Mouse (Mus musculus): ENCODE measurements at regions not wholly inside any gene's neighbourhood (a gene's known extent, or its start where the extent isn't known, plus 50 kb on each side); places are given as distances from the start of the nearest gene placed in this dataset.

DNA sequence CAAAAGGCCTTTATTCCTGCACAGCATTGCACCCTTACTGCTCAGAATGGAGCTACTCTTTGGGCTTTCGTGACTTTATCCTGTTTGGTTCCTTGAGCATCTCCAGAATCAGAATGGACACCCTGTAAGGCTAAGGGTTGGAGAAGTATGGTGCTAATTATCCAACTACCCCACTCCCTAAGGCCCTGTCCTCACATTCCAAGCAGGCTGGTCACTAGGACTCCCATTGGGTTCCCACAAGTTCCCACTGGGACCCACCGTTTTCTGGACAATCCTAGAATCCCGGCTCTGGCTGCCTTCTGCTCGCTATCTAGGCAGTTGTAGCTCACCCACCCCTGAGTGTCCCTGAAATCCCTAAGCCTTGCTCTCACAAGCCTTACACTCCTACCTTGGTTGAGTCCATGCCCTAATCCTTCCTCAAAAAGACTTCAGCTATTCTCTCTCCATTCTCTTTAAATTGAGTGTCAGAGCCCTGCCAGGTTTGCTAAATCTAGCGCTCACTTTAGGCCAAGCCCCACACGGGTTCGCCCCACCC, 146.1 kb downstream of the Efcab1 start:
- no peak for DNase-seq (ENCODE audit: low read depth, low spot score)

DNA sequence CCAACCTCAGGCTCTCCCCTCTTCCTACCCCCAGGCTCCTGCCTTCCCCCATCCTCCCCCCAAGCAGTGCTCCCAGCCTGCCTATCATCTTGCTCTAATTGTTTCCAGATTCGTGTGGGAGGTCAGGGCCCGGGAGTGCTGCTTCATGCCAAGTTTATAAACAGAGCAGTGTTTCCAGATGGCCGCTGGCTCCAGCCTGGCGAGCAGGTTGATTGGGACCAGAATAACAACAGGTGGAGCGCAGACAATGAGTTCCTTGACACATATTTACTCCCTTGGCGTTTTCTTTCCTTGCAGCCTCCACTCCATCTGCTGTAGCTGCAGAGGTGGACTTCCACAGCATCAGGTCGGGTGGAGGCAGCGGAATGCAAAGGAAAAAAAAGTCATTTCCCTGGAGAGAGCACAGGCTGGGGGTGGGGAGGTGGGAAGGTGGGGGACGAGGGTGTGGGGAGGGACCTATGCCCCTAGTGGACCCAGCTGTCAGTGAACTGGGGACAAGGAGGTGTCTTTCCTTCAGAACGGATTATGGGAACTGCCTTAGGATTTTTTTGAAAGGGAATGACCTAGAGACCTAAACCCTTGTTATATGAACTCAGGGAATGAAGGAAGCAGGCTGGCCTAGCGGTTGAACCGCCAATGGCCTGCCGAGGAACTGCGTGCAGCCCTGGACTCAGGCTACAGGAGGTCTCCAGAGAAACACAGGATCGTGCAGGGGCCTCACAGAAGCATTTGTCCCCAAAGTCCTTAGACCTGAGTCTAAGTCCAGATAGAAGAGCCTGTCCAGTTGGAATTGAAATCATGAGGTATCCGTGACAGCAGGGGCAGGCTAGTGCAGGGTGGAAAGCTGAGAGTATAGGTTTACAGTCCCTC, 146.8 kb downstream of the Efcab1 start:
- peak; percentile 38 for DNase-seq (ENCODE audit: low read depth, low spot score)

DNA sequence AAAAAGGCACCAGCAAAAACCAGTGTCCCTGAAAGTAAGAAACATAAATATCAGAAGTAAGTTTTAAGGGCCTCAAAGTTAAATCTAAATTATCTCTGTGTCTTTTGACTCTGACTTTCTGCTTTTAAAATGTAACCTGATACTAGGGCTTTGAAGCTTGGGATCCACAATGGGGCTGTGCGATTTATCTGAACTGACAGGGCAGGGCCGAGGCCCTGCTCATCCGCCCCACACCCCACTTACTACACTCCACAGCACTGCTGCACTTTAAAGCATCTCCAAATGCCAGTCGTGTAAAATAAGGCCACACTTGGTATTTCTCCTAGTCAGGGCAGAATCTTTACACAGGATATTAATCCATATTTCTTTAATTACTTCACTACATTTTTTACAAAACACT, 147.4 kb downstream of the Efcab1 start:
- peak; percentile 14 for DNase-seq (ENCODE audit: low read depth, low spot score)

DNA sequence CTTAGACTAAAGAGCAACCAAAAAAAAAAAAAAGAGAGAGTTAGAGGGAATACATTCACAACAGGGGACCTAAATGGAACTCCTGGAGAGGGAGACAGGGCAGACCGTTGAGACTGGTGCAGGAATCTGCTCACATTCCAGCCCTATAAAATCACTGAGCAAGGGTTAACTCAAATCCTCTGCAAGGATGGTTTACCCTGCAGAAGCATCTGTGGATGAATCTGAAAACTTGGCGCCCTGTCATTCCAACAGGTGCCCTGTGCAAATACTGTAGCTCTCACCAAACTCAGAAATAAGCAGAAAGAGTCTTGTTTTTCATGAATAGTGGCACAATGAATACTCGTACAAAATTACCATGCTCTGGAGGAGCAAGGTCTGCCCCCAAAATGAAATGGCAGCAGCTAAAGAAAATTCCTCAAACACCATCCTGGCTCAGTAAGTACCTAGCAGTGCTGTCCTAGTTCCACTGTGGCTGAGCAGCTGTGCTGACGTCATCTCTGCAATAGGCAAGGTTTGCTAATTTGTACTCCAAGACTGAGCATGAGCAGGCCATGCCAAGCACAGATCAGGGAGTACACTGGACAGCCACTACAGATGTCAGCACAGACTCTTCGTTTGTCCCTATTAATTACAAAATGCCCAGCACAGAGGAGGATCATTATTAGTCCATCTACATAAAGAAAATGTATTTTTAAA, 148.0 kb downstream of the Efcab1 start:
- DNase-seq (ENCODE audit: low read depth, low spot score) = no peak

DNA sequence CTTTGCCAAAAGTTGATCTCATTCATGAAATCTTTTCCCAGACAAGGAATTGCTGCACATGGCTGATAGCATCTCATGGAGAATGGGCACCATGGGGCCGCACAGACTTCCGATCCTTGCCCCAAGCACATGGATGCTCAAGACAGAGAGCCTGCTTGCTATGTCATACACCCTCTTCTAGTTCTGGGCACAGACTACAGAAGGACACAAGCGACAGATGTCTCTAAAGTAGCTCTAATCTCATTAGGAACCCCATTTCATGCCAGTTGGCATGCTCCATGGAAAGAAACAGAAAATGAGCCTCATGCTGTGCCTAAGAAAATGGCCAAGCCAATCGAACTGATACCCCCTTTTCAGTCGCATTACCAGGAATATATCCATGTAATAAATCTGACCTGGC, 149.3 kb downstream of the Efcab1 start:
- DNase-seq (ENCODE audit: low read depth, low spot score) = no peak

DNA sequence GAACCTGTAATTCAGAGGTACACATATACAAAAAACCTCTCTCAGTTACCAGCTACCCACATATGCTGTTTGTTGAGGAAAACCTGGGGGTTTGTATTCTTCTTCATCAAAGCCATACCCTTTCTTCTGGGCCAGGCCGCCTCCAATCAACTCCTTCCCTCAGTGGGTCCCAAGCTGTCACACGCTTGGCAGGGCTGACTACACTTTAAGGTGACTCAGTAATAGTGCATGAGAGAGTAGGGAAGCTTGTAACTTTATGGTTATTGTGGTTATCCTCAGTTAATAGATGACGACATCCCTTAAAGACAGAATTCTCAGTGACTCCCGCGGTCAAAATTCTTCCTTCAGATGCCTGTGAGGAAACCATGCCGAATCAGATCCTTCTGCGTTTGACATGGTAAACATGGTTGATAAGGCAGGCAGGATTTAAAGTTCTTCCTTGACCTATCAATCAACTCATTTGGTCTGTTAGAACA, 164.1 kb downstream of the Efcab1 start:
- DNase-seq (ENCODE audit: low read depth, low spot score) = no peak

DNA sequence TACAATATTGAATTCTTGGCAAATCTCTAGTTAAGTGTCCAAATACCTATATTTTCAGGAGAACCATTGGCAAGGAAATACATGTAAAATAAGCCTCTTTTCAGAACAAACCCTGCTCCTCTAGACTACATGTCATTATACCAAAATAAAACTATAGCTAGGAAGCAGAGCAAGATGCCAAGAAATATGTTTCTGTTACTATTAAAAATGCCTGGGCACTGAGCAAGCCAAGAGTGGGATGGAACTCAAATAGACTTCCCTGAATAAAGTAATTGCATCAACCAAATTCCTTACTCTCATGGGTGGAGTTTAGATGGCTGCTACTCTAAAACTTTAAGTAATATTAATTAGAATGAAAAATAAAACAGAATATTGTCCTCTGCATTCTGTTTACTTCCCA, 168.0 kb downstream of the Efcab1 start:
- DNase-seq (ENCODE audit: low read depth, low spot score) = no peak

DNA sequence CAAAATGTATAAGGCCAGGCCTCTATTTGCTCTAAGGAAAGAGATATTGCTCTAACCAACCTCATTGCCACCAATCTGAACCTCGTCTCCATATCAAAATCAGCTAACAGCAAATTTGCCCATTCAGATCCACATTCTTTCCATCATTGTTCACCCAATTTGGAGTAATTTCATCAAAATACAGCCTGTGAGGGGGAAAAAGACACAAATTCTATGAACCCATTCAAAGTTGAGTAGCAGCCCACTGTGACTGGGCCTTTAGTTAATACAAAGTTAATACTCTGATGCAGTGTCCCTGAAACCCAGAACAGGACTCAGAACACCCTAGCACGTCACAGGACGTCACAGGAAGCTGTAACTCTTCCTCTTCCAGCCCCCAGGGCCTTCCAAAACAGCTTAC, 177.3 kb downstream of the Efcab1 start:
- DNase-seq (ENCODE audit: low read depth, low spot score) = no peak

DNA sequence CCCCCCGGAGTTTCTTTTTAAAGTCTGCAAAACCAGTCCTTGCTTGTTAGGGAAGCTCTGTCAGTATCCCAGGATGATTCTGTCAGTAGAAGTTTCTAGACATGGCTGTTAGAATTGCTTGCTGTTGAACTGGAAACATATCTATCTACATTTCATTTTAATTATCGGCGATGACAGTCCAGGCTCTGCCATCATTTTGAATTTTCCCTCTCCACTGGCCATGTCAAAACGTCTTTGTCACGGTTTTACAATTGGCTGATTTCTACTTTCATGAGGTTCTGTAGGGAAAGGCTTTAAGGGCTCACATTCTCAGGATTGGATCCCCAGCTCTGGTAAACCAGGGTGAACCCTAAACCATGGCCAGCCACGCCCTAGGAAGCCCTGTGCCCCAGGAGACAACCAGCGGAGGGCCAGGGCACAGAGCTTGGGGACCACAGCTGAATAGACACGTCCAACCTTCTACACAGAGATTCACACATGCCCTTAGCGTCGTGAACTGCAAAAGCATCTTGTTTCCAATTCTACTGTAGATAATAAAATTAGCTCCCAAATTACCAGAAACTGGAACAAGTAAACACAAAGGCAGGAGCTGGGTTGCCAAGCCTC, 177.8 kb downstream of the Efcab1 start:
- no peak for DNase-seq (ENCODE audit: low read depth, low spot score)

DNA sequence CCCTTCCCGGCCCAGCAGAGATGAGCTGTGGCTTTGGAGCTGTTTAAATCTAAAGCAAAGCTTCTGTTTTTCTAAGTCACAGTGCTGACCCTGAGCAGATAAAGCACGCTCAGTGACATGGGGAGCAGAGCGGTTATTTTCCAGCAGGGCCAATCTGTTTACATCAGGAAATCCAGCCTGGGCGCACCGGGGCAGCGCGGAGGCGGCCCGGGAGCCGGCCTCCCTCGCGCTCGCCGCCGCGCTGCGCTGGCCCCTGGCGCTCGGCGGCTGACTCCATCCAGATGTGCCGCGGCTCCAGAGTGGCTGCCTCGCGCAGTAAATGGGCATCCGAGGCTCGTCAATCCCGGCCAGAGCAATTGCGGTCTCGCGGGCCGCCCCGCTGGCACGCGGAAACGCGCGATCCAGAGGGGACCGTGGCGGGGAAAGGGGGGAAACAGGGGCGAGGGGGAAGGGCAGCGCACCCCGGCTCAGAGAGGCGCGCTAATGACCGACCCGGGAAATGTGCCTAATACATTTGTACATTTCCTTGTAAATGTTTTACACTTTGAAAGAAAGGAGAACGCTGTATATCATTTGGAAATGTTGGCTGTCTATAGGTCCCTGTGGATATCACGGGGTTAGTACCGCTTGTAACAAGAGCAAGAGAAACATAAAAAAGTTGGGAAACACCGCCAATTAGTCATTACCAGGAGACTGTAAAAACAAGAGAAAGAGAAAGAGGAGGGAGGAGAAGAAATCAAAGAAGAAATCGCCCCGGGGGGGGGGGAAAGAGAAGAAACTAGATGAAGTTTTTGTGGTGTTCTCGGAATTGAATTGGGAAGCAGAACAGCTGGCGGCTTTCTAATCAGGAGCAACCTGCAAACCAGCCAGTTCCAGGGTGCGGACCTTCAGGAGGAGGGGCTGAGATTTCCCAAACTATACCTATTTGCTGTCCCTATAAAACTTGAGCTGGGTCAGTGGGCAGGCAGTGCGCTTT, 178.6 kb downstream of the Efcab1 start:
- peak; percentile 60 for DNase-seq (ENCODE audit: low read depth, low spot score)

DNA sequence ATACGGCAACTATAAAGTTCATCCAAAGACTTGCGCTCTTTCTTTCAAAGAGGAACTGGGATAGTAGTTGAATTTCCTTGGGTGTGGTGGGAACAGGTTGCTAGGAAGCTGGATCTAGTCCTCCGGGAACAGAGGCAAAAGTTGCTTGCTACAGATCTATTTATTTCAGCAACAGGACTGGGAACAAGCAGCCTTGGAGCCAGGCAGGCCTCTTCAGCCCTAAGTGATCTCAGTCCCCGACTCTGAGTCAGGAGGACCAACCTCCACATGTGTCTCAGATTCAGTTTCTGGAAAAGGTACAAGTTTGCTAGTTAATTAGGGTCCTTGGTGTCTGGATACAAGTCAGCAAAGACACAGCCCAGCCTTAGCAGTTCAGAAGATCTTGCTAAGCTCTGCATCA, 180.2 kb downstream of the Efcab1 start:
- DNase-seq (ENCODE audit: low read depth, low spot score) = no peak

DNA sequence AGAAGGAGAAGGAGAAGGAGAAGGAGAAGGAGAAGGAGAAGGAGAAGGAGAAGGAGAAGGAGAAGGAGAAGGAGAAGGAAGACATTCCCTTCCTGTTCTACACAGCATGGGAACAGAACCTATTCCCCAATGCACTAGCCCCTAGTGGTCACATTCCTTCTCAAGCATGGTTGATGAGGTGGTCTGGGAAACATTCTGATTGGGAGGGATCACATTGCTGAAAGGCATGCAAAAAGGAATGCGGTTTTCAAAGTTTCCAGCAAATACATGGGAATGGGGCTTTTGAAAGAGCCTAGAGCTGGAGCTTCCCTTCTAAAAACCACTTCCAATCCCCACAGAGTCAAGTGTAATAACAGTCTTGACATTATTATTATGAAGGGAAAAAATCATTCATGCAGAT, 197.5 kb downstream of the Efcab1 start:
- DNase-seq (ENCODE audit: low read depth, low spot score) = peak; percentile 17

DNA sequence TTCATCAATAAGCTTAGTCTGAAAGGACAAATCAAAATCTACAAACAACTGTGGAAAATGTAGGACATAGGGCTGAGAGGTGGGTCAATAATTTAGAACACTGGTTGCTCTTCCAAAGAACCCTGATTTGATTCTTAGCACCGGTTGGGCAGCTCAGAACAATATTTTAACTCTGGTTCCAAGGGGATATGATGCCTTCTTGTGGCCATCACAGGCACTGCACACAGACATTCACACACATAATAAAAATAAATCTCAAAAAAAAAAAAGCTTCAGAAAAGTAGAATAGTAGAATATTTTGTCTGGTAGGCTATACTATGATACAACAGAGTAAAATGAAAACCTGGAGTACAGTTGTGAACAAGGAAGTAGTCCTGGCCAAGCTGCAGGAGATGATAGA, 200.8 kb downstream of the Efcab1 start:
- DNase-seq (ENCODE audit: low read depth, low spot score) = peak; percentile 8

DNA sequence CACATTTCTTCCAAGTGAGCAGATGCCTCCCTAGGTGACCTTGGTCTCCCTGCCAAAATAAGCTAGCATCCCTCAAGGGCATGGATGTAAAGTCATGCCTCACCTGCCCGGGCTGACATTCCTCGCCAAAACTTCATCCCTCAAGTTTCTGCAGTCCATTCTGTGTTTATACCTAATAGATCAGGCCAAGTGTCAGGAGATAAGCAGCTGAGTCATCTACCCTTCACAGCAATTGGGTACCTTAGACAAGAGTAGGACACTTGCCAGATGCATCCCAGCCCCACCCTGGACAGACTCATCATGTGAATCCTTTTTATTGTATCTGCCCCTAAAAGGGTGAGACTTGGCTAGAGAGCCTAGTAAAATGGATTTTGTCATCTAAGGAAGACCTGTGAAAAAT, 204.1 kb upstream of the Gm21897 start:
- no peak for DNase-seq (ENCODE audit: low read depth, low spot score)

DNA sequence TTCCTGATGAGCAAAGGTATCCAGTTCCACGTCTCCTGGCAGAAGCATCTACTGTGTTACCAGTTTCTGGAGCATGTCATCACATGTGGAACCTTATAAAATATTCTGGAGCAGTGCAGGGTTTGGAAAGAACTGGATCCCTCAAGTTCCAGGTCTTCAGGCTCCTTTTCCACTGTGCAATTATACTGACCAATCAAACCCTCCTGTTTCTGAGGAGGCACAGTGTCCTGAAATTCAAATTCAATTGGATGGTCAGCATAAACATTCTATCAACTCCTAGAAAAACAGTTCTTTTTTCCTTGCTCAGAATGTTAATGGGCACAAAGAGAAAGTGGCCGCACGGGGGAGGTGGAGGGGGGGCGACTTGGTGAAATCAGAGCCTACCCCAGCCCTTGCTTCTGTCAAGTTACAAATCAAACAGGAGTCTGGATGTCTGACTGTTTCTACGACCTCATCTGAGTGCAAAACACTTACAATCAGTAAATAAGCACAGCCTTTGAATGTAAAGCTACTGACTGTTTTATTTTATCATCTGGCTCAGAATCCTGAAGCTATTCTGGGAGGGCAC, 203.2 kb upstream of the Gm21897 start:
- DNase-seq (ENCODE audit: low read depth, low spot score) = no peak

DNA sequence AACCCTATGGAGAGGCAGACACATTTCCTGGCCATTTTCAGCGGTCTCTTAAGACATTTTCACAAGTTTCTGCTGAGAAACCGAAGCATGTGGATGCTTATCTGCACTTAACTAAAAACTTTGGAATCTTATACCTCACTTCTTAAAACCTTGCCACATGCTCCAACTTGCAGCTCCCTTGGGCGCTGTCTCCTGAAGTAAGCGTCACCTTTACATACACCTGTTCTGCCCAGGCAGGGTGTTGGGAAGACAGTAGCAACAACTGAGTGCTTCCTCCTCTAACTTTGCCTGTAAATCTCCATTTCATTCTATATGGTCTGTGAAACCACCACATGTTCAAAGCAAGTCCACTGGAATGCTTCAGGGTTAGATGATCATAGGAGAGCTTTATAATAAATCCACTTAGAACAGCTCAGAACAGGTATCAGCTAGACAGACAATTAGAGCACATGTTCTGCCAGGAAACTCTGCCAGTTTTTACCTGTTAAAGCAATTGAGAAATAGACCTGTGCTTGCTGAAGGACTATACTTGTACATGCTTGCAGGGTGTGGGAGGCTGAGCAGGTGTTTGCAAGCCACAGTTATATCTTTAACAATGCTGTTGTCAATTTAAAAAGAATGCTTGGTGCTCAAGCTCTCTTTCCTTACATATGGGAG, 202.6 kb upstream of the Gm21897 start:
- DNase-seq (ENCODE audit: low read depth, low spot score) = no peak

DNA sequence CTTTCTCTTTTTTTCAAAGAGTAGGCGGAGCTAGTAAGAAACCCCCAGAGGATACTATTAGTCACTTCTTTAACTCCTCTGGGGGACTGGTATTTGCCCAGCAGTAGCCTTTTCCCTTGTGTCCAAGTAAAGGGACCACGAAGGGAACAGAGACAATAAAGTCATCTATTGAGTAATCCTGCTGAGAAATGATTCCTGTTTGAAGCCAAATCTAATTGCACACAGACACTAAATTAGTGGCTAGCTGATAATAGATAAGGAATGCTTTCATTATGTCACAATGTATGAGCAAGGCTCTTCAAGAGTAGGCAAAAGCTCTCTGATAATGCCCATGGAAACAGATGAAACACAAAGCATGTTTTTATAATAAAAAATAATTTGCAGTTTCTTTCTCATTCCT, 201.9 kb upstream of the Gm21897 start:
- DNase-seq (ENCODE audit: low read depth, low spot score) = no peak

DNA sequence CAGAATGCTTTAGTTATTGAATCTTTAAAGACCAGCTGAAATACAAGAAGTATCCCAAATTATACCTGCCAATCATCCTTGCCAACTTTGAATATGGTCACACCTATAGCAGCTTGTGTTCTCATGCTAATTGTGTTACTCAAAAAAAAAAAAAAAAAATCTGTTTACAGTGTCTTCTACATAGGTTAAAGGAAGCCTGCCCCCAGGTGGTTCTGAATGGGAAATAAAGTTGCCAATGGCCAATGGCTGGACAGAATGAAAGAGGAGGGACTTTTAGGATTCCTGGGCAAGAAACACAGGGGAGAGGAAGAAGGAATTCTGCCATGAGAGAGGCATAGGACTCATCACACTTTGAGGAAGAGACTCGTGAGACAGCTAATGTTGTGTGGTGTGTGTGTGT, 197.5 kb upstream of the Gm21897 start:
- peak; percentile 46 for DNase-seq (ENCODE audit: low read depth, low spot score)

DNA sequence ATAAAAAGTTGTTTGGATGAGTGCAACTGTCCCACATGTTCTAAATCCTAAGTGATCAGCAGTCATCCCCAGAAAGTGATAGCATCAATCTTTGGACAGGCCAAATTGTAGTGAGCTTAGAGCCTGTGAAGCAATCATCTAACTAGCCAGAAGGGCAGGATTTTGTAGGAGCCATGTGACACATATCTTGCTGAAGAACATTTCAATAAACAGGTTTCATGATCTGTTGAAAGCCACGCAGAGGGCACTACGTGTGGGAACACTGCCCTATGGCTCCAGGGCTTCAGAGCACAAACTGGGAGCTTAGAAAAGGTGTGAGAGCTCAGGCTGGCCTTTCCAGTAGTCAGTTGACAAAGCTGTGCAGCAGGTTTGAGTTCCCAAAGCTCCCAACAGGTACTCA, 188.3 kb upstream of the Gm21897 start:
- DNase-seq (ENCODE audit: low read depth, low spot score) = no peak

DNA sequence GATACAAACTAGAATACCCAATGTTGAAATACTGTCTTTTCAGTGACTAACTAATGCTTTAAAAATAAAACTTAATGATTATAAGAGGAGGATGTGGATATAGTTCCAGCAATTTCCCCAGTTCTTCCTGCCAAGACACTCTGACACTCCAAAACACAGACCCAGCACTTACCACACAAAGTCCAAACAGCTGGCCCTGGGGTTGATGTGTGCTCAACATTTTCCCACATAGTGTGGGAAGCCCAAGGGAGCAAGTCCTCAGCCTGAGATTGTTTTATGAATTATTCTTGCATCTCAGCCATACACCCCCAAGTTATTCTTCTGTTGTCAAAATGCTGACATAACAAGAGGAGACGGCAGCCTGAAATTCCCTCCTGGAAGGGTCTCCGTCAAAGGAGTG, 187.5 kb upstream of the Gm21897 start:
- DNase-seq (ENCODE audit: low read depth, low spot score) = no peak

Measured in ZHBTc4 (cell line).